Mouse (Mus musculus): ENCODE data around the gene Rab33b. TPM values are rescaled to one million over a fixed set of nuclear protein-coding genes. Genes with fewer than 3 reads are reported as not detected.
A peak's percentile ranks its signal among the peaks of the same experiment; 100 is the strongest.

Rab33b gene
- polyA plus RNA-seq, 1 experiment from 2014 or later: 20.6 TPM

DNA sequence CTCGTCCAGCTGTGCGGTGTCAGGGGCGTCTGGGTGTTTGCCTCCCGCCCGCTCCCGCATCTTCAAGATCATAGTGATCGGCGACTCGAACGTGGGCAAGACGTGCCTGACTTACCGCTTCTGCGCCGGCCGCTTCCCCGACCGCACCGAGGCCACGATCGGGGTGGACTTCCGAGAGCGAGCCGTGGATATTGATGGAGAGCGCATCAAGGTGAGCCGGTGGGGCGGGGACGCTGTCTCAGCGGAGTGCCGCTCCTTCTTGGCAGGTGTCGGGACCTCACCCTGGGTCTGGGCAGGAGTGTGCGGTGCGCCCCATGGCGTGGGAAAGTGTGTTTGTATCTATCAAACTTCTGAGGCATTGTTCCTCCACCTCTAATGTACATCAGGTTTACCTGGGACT is 650 bp downstream of the Rab33b start:
- TF ChIP-seq CTCF (IDR thresholded peaks at IDR 0.05): no peak
- POLR2A ChIA-PET: interaction anchor here (0.6 to 1.5 kb wide), 5 partner anchors 15 to 1848 kb away, joined by 3 to 4 read pairs (median 3); partner anchors contain the start of gene Setd7
- no peaks in the 10 kb centered on the region for H3K27me3 ChIP-seq
- CTCF ChIA-PET: interaction anchor here (1.6 to 3.0 kb wide), 2 partner anchors 12 to 100 kb away, joined by 3 to 7 read pairs; no protein-coding TSS in a partner anchor
- DNase-seq (ENCODE audit: low read depth, low spot score) (no peak), ATAC-seq (peak; percentile 2)
- in situ Hi-C loops (cut with MboI; ENCODE audit: low pct_unique_long_range_greater_than_20kb): loop anchor here (5.0 kb wide), 1 partner anchor 758 kb away; no protein-coding TSS in a partner anchor

DNA sequence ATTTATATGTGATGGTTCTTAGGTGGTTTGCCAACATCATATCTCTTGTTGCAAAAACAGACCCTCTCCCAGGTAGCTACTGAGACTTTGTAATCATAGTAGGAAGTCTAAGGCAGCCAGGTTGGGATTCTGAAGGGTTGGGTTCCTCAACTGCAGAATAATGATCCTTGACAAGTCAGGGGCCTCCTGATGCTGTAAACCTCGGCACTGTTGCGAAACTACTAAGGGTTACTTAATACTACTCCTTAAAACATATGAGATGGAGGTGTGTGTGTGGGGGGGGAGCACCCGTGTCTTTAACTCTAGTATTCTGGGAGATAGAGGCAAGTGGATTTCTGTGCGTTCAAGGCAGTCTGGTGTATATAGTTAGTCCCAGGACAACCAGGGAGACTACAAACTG is 1.6 kb downstream of the Rab33b start:
- no peak for TF ChIP-seq CTCF (IDR thresholded peaks at IDR 0.05)
- ChIA-PET CTCF (no interaction called here), POLR2A (interaction anchor here (0.7 to 1.5 kb wide), 2 partner anchors 168 to 618 kb away, joined by 3 to 4 read pairs; no protein-coding TSS in a partner anchor)
- no peaks in the 10 kb centered on the region for H3K27me3 ChIP-seq
- no peak for ATAC-seq
- in situ Hi-C loops (cut with MboI; ENCODE audit: low pct_unique_long_range_greater_than_20kb): no loop called here
- no peak for DNase-seq (ENCODE audit: low read depth, low spot score)

DNA sequence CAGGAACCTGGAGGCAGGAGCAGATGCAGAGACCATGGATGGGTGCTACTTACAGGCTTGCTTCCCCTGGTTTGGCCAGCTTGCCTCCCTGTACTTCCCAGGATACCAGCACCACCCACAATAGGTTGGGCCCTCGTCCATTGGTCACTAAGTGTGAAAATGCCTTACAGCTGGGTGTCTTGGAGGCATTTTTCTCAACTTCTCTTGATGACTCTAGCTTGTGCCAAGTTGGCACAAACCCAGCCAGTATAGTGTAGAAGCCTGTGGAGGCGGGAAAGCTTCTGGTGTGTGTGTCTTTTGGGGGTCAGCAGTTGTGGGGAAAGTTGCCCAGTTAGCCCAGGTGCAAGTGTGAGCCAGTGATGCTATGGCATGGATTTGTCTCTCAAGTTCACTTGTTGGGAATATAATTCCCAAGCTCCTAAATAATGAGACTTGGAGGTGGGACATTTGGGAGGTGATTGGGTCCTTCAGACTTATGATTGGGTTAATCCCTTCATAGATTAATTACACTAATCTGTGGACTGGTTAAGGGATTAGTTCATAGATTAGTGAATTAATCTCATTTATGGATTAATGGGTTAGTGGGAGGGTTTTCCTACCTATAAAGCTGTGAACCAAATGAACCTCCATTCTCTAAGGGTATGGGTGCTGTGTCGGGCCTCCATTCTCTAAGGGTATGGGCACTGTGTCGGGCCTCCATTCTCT is 2.9 kb downstream of the Rab33b start:
- POLR2A ChIA-PET: interaction anchor here (0.7 kb wide), 1 partner anchor 162 kb away, joined by 3 read pairs; no protein-coding TSS in a partner anchor
- in situ Hi-C loops (cut with MboI; ENCODE audit: low pct_unique_long_range_greater_than_20kb): no loop called here
- no peak for ATAC-seq

DNA sequence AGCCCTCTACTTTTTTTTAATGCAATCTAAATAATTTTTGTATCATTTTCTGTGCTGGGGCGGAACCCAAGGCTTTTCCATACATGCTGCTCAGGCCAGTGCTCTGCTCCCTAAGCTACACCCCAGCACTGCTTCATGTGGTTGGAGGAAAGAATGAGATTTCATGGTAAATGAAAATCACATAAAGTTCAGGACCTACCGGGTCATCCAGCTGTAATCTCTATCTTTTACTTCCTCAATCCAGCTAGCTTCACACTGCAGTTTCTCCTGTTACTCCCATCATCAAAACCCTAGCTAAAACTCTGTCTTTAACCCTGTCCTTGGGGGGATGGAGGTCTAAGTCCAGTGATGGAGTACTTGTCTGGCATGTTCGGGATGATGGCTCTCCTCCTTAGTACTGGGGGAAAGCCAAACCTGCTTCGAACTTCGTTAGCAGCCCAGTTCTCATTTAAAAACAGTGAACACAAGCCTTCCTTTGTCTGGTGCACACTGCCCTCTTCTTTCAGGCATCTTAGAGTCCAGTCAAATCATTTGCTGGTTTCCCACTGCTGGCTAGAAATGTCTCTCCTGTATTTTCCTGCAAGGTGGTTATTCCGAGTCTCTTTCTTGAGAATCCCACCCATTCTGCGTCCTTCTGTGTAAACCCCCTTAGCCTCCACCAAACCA is 6.5 kb downstream of the Rab33b start:
- no peak for ATAC-seq
- DNase-seq (ENCODE audit: low read depth, low spot score): no peak
- ChIA-PET POLR2A (no interaction called here), CTCF (interaction anchor here (1.0 to 1.6 kb wide), 3 partner anchors 9 to 158 kb away, joined by 3 to 4 read pairs (median 3); no protein-coding TSS in a partner anchor)
- no peak for TF ChIP-seq CTCF (IDR thresholded peaks at IDR 0.05)
- H3K27me3 ChIP-seq: no peaks in the 10 kb centered on the region
- in situ Hi-C loops (cut with MboI; ENCODE audit: low pct_unique_long_range_greater_than_20kb): no loop called here

More for the DNA sequence above, 2.9 kb downstream of the Rab33b start:
- no peaks in the 10 kb centered on the region for H3K27me3 ChIP-seq
- CTCF ChIA-PET: interaction anchor here (1.4 kb wide), 1 partner anchor 24 kb away, joined by 6 read pairs; no protein-coding TSS in a partner anchor
- no peak for TF ChIP-seq CTCF (IDR thresholded peaks at IDR 0.05)
- DNase-seq (ENCODE audit: low read depth, low spot score): no peak

DNA sequence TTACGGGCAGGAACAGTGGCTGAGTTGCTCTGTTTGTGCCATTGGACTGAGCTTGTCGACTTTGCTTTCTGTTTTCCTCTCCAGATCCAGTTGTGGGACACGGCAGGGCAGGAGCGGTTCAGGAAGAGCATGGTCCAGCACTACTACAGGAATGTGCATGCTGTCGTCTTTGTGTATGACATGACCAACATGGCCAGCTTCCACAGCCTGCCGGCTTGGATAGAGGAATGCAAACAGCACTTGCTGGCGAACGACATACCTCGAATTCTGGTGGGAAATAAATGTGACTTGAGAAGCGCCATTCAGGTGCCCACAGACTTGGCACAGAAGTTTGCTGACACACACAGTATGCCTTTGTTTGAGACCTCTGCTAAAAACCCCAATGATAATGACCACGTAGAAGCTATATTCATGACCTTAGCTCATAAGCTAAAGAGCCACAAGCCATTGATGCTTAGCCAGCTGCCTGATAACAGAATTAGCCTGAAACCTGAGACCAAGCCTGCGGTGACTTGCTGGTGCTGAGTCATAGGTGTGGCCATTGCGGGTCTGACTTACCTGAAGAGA is 9.6 kb downstream of the Rab33b start:
- DNase-seq (ENCODE audit: low read depth, low spot score): no peak
- no peak for ATAC-seq
- ChIA-PET POLR2A (no interaction called here), CTCF (interaction anchor here (0.7 kb wide), 1 partner anchor 23 kb away, joined by 3 read pairs; no protein-coding TSS in a partner anchor)
- no peaks in the 10 kb centered on the region for H3K27me3 ChIP-seq
- in situ Hi-C loops (cut with MboI; ENCODE audit: low pct_unique_long_range_greater_than_20kb): no loop called here
- TF ChIP-seq CTCF (IDR thresholded peaks at IDR 0.05): no peak

DNA sequence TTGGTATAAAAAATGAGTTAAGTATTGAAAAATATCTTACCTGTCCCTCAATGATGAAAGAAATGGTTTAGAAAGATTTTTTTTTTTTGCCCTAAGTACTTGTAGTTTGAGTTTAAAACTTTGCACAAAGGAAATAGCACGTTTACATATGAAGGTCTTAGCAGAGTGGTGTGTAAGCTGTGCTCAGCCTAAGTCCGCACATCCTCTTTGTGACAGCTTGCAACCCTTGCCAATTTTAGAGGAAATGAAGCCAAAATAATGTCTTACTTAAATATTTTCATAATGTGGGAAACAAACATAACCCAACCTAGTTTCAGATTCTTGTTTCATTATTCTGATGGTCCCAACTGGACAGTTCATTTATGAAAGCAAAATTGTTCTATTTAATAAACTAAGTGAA is 10.7 kb downstream of the Rab33b start:
- in situ Hi-C loops (cut with MboI; ENCODE audit: low pct_unique_long_range_greater_than_20kb): no loop called here
- no peak for DNase-seq (ENCODE audit: low read depth, low spot score)
- no peak for ATAC-seq
- POLR2A ChIA-PET: no interaction called here
- no peaks in the 10 kb centered on the region for H3K27me3 ChIP-seq
- TF ChIP-seq CTCF (IDR thresholded peaks at IDR 0.05): no peak
- CTCF ChIA-PET: interaction anchor here (0.7 kb wide), 1 partner anchor 22 kb away, joined by 3 read pairs; no protein-coding TSS in a partner anchor

DNA sequence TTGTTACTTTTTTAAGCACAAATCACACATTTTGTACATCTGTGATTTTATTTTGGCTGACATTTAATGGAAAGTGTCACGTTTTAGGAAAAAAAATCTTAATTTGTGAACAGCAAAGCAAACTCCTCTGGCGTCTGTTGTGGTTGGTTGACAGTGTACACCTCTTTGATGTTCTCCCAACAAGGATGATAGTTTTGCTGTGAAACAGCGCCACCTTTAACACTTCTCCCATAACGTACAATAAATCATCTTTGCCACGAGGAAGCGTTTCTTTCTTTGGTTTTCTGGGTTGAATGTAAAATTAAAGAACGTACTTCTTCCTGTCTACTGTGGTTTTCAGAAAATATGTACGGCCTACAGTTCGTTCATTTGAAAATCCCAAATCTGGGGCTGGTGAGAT is 11.9 kb downstream of the Rab33b start:
- DNase-seq (ENCODE audit: low read depth, low spot score) (no peak), ATAC-seq (no peak)
- in situ Hi-C loops (cut with MboI; ENCODE audit: low pct_unique_long_range_greater_than_20kb): no loop called here
- CTCF ChIA-PET: no interaction called here
- POLR2A ChIA-PET: no interaction called here
- no peaks in the 10 kb centered on the region for H3K27me3 ChIP-seq
- no peak for TF ChIP-seq CTCF (IDR thresholded peaks at IDR 0.05)

DNA sequence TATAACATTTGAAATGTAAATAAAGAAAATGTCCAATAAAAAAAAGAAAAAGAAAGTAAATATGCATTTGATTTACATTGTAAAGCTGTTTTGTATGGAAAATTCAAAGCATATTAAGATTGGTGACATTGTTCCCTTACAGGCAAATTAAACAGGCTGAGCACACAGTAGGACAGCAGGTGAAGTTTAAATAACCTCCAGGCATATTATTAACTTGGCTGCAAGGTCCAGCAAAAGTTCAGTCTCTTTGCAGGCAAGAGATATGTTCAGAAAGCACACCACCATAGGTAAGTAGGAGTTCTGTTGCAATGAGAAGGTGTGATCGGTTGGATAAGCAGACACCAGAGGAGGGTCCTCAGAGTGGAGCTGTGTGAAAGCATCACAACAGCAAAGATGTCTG is 14.3 kb downstream of the Rab33b start:
- ChIA-PET POLR2A (no interaction called here), CTCF (no interaction called here)
- DNase-seq (ENCODE audit: low read depth, low spot score): no peak
- H3K27me3 ChIP-seq: no peaks in the 10 kb centered on the region
- no peak for ATAC-seq
- in situ Hi-C loops (cut with MboI; ENCODE audit: low pct_unique_long_range_greater_than_20kb): no loop called here
- no peak for TF ChIP-seq CTCF (IDR thresholded peaks at IDR 0.05)

DNA sequence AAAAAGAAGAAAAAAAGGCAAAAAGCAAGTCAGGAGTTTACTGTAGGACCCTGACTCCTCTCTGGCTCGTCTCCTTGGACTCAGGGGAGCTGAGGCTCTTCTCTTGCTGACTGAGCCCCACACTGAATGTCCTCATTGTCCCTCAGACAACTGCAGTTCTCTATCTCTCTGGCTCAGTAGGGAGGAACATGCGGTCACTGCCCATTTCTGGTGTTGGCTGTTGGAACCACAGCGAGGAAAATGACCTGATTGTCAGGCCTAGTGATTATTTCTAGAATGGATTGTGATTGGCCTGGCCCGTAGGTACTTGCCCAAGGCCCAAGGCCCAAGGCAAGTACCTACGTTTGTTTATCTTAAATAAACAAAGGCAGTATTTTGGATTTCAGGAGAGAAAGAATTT is 14.9 kb downstream of the Rab33b start:
- in situ Hi-C loops (cut with MboI; ENCODE audit: low pct_unique_long_range_greater_than_20kb): no loop called here
- DNase-seq (ENCODE audit: low read depth, low spot score) (no peak), ATAC-seq (no peak)
- ChIA-PET CTCF (no interaction called here), POLR2A (no interaction called here)
- H3K27me3 ChIP-seq: no peaks in the 10 kb centered on the region
- TF ChIP-seq CTCF (IDR thresholded peaks at IDR 0.05): no peak

DNA sequence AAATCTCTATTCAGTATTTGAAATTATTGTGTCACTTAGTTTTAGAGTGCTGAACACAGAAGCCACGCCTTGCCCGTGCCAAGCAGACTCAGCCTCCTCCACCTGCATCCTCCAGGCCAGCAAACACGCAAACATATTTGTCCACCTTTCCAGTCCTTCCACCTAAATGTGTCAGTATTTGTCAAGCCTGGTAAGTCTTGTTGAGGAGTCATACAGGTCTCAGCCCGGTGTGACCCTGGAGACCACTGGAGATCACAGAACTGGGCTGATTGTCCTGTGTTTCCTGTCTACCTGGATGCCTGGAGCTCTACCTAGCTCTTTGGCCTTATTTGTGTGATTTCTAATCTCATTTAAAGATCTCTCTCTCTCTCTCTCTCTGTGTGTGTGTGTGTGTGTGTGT is 16.2 kb downstream of the Rab33b start:
- DNase-seq (ENCODE audit: low read depth, low spot score) (no peak), ATAC-seq (no peak)
- TF ChIP-seq CTCF (IDR thresholded peaks at IDR 0.05): no peak
- in situ Hi-C loops (cut with MboI; ENCODE audit: low pct_unique_long_range_greater_than_20kb): no loop called here
- ChIA-PET POLR2A (interaction anchor here (0.7 kb wide), 1 partner anchor 435 kb away, joined by 3 read pairs; no protein-coding TSS in a partner anchor), CTCF (interaction anchor here (1.1 to 3.2 kb wide), 3 partner anchors 11 to 40 kb away, joined by 3 to 22 read pairs (median 3); no protein-coding TSS in a partner anchor)
- H3K27me3 ChIP-seq: no peaks in the 10 kb centered on the region

Measured in Patski (cell line).